ENCODE assay signal across 22 mouse cellular contexts in the genomic region with DNA sequence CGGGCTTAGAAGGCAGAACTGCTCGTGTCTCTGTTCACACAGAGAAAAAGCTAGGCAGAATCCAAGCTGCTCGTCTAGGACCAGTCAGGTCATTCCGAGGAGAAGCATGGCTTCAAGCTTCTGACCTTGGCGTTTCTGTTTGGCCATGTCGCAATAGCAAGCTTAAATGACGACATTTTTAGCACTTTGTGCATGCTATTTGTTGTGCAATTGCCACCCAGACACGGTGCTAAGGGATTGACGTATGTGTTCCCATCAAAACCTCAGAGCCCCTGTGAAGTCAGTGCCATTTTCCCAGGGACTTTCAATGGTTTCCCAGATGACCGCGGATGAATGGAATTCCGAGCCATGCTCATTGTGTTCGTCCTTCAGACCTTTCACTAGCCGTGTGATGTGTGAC. TPM values are rescaled to one million over a fixed set of nuclear protein-coding genes. Genes with fewer than 3 reads are reported as not detected.
A peak's percentile ranks its signal among the peaks of the same experiment; 100 is the strongest.
DNase-seq lines count a peak whose midpoint lies in the region; ATAC-seq lines count a peak whose summit lies in the region.
"Had no signal": no experiment of that assay in that cellular context is flagged by ENCODE, and none has a peak within 500 bp of the region (broad histone marks: within the 10 kb centered on the region; RNA-seq: fewer than 3 reads in every experiment).

No protein-coding gene starts in this region.

- no peak for ATAC-seq in liver, embryonic 11.5 days (replicated peaks; ENCODE audit: low FRiP score)
- ATAC-seq in liver, embryonic 15.5 days (ENCODE audit: insufficient read depth), result peak; percentile 10; the same call in 1 of the 2 replicates
- ATAC-seq in monocyte, adult 5-6 weeks (replicated peaks; ENCODE audit: insufficient number of reproducible peaks, low FRiP score, low TSS enrichment, poor library complexity, severe bottlenecking), result 0 out of 2 replicates have a peak, but pooled peaks have one; percentile 20
- no peak for ATAC-seq in intestine, embryonic 15.5 days
- ATAC-seq: activated CD4-positive, CD25-positive, alpha-beta regulatory T cell, adult 4 months; intestine, postnatal 0 days; Patski had no signal

- no peak overlapping the region for H3K4me2 ChIP-seq in liver, embryonic 11.5 days
- no peak overlapping the region for H3K4me2 ChIP-seq in liver, embryonic 15.5 days
- H3K4me2 ChIP-seq in intestine, embryonic 15.5 days (replicated peaks), result no peak overlapping the region
- H3K4me2 ChIP-seq: hindbrain, embryonic 15.5 days; limb, embryonic 13.5 days; stomach, embryonic 15.5 days had no signal

- H3K9me3 ChIP-seq in liver, embryonic 11.5 days (ENCODE audit: control insufficient read depth, low read length), result no peaks in the 10 kb centered on the region
- no peaks in the 10 kb centered on the region for H3K9me3 ChIP-seq in liver, embryonic 15.5 days (replicated peaks)
- no peaks in the 10 kb centered on the region for H3K9me3 ChIP-seq in intestine, embryonic 15.5 days
- H3K9me3 ChIP-seq: forebrain, embryonic 10.5 days; heart, embryonic 10.5 days; hindbrain, embryonic 15.5 days; limb, embryonic 13.5 days; stomach, embryonic 15.5 days had no signal

- H3K27me3 ChIP-seq in liver, embryonic 11.5 days (replicated peaks; ENCODE audit: control insufficient read depth, insufficient read depth, low read length), result peaks cover 2% of the 10 kb centered on the region; the same call in 1 of the 2 replicates
- no peaks in the 10 kb centered on the region for H3K27me3 ChIP-seq in liver, embryonic 15.5 days
- no peaks in the 10 kb centered on the region for H3K27me3 ChIP-seq in intestine, embryonic 15.5 days (replicated peaks)
- H3K27me3 ChIP-seq: hindbrain, embryonic 15.5 days; Patski; stomach, embryonic 15.5 days had no signal

- DNase-seq in liver (peak; percentile 12), adipocyte (ENCODE audit: low spot score) (peak; percentile 37)
- DNase-seq in liver, embryonic 11.5 days (ENCODE audit: low spot score), result no peak
- DNase-seq in frontal cortex, postnatal 10 days (ENCODE audit: low spot score in 2 of 2), result no peak
- no peak for DNase-seq in gastrocnemius, postnatal 25 days
- DNase-seq: B cell, adult 2 months; cerebellum, adult 9-10 months; gastrocnemius, postnatal 10 days; kidney, postnatal 10 days; layer of hippocampus, adult 9-11 months; midbrain, embryonic 14.5 days had no signal

- H3K9ac ChIP-seq in liver, embryonic 11.5 days (ENCODE audit: low read depth, low read length), result no peak overlapping the region
- no peak overlapping the region for H3K9ac ChIP-seq in liver, embryonic 15.5 days
- H3K9ac ChIP-seq in intestine, embryonic 15.5 days, result no peak overlapping the region
- H3K9ac ChIP-seq: hindbrain, embryonic 15.5 days; limb, embryonic 13.5 days; stomach, embryonic 15.5 days had no signal

- H3K27ac ChIP-seq in liver, embryonic 11.5 days (ENCODE audit: low read depth, low read length), result no peak overlapping the region
- no peak overlapping the region for H3K27ac ChIP-seq in liver, embryonic 15.5 days (replicated peaks)
- H3K27ac ChIP-seq in intestine, embryonic 15.5 days, result no peak overlapping the region
- H3K27ac ChIP-seq: forebrain, embryonic 10.5 days; heart, embryonic 10.5 days; hindbrain, embryonic 15.5 days; limb, embryonic 13.5 days; stomach, embryonic 15.5 days had no signal

- no peaks in the 10 kb centered on the region for H3K36me3 ChIP-seq in liver, embryonic 11.5 days (ENCODE audit: control insufficient read depth, insufficient read depth, low read length)
- H3K36me3 ChIP-seq in liver, embryonic 15.5 days (replicated peaks), result no peaks in the 10 kb centered on the region
- H3K36me3 ChIP-seq in intestine, embryonic 15.5 days, result no peaks in the 10 kb centered on the region
- H3K36me3 ChIP-seq: forebrain, embryonic 10.5 days; heart, embryonic 10.5 days; hindbrain, embryonic 15.5 days; limb, embryonic 13.5 days; stomach, embryonic 15.5 days had no signal

- H3K4me1 ChIP-seq in liver, embryonic 11.5 days (replicated peaks; ENCODE audit: control insufficient read depth, insufficient read depth, low read length), result 0 out of 2 replicates have a peak, but pooled peaks cover 3% of the 10 kb centered on the region
- H3K4me1 ChIP-seq in liver, embryonic 15.5 days (replicated peaks), result peaks cover 22% of the 10 kb centered on the region
- H3K4me1 ChIP-seq in intestine, embryonic 15.5 days (replicated peaks), result no peaks in the 10 kb centered on the region
- H3K4me1 ChIP-seq: hindbrain, embryonic 15.5 days; limb, embryonic 13.5 days had no signal

- WGBS in liver, embryonic 11.5 days, result 74% methylated on average over 14 of the region's 14 CpGs
- 54% methylated on average over 14 of the region's 14 CpGs for WGBS in liver, embryonic 15.5 days (ENCODE audit: insufficient replicate concordance)
- WGBS in intestine, embryonic 15.5 days, result 82% methylated on average over 14 of the region's 14 CpGs

- no peak overlapping the region for H3K4me3 ChIP-seq in liver, embryonic 11.5 days (ENCODE audit: low read depth, low read length)
- H3K4me3 ChIP-seq in liver, embryonic 15.5 days (replicated peaks), result no peak overlapping the region
- H3K4me3 ChIP-seq in intestine, embryonic 15.5 days (replicated peaks), result no peak overlapping the region
- H3K4me3 ChIP-seq: forebrain, embryonic 10.5 days; heart, embryonic 10.5 days; hindbrain, embryonic 15.5 days; limb, embryonic 13.5 days; stomach, embryonic 15.5 days had no signal

RNA-seq across cellular contexts. Expression of a gene that starts 18.6 kb away (rescaled TPM):
- polyA plus RNA-seq in liver, embryonic 11.5 days (2014; fragmentation: Nextera tagmentation; extraction: Ambion mirVana), result 7.4 and 9.4 TPM in 2 replicates
- polyA plus RNA-seq in liver, embryonic 15.5 days (2015; fragmentation: Nextera tagmentation; extraction: Ambion mirVana), result 7.3 and 7.8 TPM in 2 replicates
- total RNA-seq in monocyte, adult 5-6 weeks (2017), result 27.7 to 79.7 TPM (median 71.5 TPM) in 3 replicates
- 3.0 TPM in 2 replicates for polyA plus RNA-seq in intestine, embryonic 15.5 days (2015; fragmentation: Nextera tagmentation; extraction: Ambion mirVana)
- total RNA-seq in gastrocnemius, postnatal 25 days (2021), result 1 to 10 TPM in 1 of 2 experiments, under 1 TPM in 1; 0.13 to 1.3 TPM

RNA-seq across cellular contexts. Expression of a gene that starts 48.3 kb away (rescaled TPM):
- 39.0 and 39.6 TPM in 2 replicates for polyA plus RNA-seq in liver, embryonic 11.5 days (2014; fragmentation: Nextera tagmentation; extraction: Ambion mirVana)
- polyA plus RNA-seq in liver, embryonic 15.5 days (2015; fragmentation: Nextera tagmentation; extraction: Ambion mirVana), result 108 and 125 TPM in 2 replicates
- 0.32 to 0.87 TPM in 2 of 3 replicates, not detected in the other for total RNA-seq in monocyte, adult 5-6 weeks (2017)
- 3.0 and 3.3 TPM in 2 replicates for polyA plus RNA-seq in intestine, embryonic 15.5 days (2015; fragmentation: Nextera tagmentation; extraction: Ambion mirVana)
- not detected for total RNA-seq in gastrocnemius, postnatal 25 days (2021)
- polyA plus RNA-seq: activated CD4-positive, CD25-positive, alpha-beta regulatory T cell, adult 4 months; Patski had no signal

Comparison
In these comparisons a context has a peak if more than half of its experiments do, and no peak if none do; other contexts are left out.
1. DNase-seq: peak in liver (single experiment) and adipocyte (single experiment); none in liver, embryonic 11.5 days (single experiment), frontal cortex, postnatal 10 days (0 of 2) and gastrocnemius, postnatal 25 days (single experiment).
2. ATAC-seq: peak in liver, embryonic 15.5 days (single experiment) and monocyte, adult 5-6 weeks (single experiment); none in liver, embryonic 11.5 days (single experiment) and intestine, embryonic 15.5 days (single experiment).